8 mouse cellular contexts compared by ENCODE assay signal in genomic region chr5:32458408-32459143, GRCm38 (mm10). TPM values are rescaled to one million over a fixed set of nuclear protein-coding genes. Genes with fewer than 3 reads are reported as not detected.
A peak's percentile ranks its signal among the peaks of the same experiment; 100 is the strongest.
DNase-seq lines count a peak whose midpoint lies in the region; ATAC-seq lines count a peak whose summit lies in the region.

Gene Ppp1cb (plus strand): TSS chr5:32458843.

- ATAC-seq in heart, embryonic 13.5 days (ENCODE audit: extremely low read depth, insufficient number of reproducible peaks, low FRiP score, low TSS enrichment), result peak; percentile 98
- peak; percentile 98 for ATAC-seq in liver, embryonic 12.5 days
- ATAC-seq in stomach, embryonic 15.5 days (ENCODE audit: insufficient read depth, low FRiP score, low read depth), result peak; percentile 99

- DNase-seq in CD4-positive, CD25-positive, alpha-beta regulatory T cell, adult 2 months (ENCODE audit: low read depth, low spot score), result peak; percentile 100
- DNase-seq in fat pad, adult 2 months (ENCODE audit: extremely low read depth, low read depth, low spot score), result peak; percentile 81
- peak; percentile 99 for DNase-seq in kidney, postnatal 10 days
- DNase-seq in natural killer cell, adult 2 months (ENCODE audit: low spot score in 2 of 2), result peak; percentile 96 to 98

- H3K9ac ChIP-seq in heart, embryonic 13.5 days, result peak within 1 kb of the TSS; percentile 100
- peak within 1 kb of the TSS; percentile 99 for H3K9ac ChIP-seq in liver, embryonic 12.5 days
- H3K9ac ChIP-seq in stomach, embryonic 15.5 days, result peak within 1 kb of the TSS; percentile 94

- peaks cover 6% of the 10 kb centered on the region for H3K4me1 ChIP-seq in brown adipose tissue, adult 24 weeks (ENCODE audit: control insufficient read depth, insufficient read depth, insufficient read length, low read length)
- H3K4me1 ChIP-seq in heart, embryonic 13.5 days, result peaks cover 29% of the 10 kb centered on the region
- peaks cover 33% of the 10 kb centered on the region for H3K4me1 ChIP-seq in liver, embryonic 12.5 days
- H3K4me1 ChIP-seq in stomach, embryonic 15.5 days, result 0 out of 2 replicates have a peak, but pooled peaks cover 2% of the 10 kb centered on the region

- H3K9me3 ChIP-seq in heart, embryonic 13.5 days, result no peaks in the 10 kb centered on the region
- no peaks in the 10 kb centered on the region for H3K9me3 ChIP-seq in liver, embryonic 12.5 days (replicated peaks)
- no peaks in the 10 kb centered on the region for H3K9me3 ChIP-seq in stomach, embryonic 15.5 days

- H3K27me3 ChIP-seq in heart, embryonic 13.5 days (replicated peaks), result no peaks in the 10 kb centered on the region
- no peaks in the 10 kb centered on the region; the same call in 1 of the 2 replicates for H3K27me3 ChIP-seq in liver, embryonic 12.5 days (replicated peaks)
- no peaks in the 10 kb centered on the region for H3K27me3 ChIP-seq in stomach, embryonic 15.5 days (replicated peaks)

- peak within 1 kb of the TSS; percentile 95 for H3K27ac ChIP-seq in brown adipose tissue, adult 24 weeks (replicated peaks; ENCODE audit: low read depth, low read length)
- peak within 1 kb of the TSS; percentile 100 for H3K27ac ChIP-seq in heart, embryonic 13.5 days (replicated peaks)
- H3K27ac ChIP-seq in liver, embryonic 12.5 days, result peak within 1 kb of the TSS; percentile 99
- H3K27ac ChIP-seq in stomach, embryonic 15.5 days, result peak within 1 kb of the TSS; percentile 98

- peak within 1 kb of the TSS; percentile 68 for H3K4me2 ChIP-seq in heart, embryonic 13.5 days
- peak within 1 kb of the TSS; percentile 67 for H3K4me2 ChIP-seq in liver, embryonic 12.5 days
- peak within 1 kb of the TSS; percentile 60 for H3K4me2 ChIP-seq in stomach, embryonic 15.5 days

- 1% methylated on average over 29 of the region's 54 CpGs for WGBS in heart, embryonic 13.5 days
- 2% methylated on average over 53 of the region's 54 CpGs for WGBS in liver, embryonic 12.5 days (ENCODE audit: insufficient replicate concordance)
- under 1% methylated on average over 51 of the region's 54 CpGs for WGBS in stomach, embryonic 15.5 days

- H3K36me3 ChIP-seq in heart, embryonic 13.5 days, result no peaks in the 10 kb centered on the region
- H3K36me3 ChIP-seq in liver, embryonic 12.5 days, result no peaks in the 10 kb centered on the region
- H3K36me3 ChIP-seq in stomach, embryonic 15.5 days, result no peaks in the 10 kb centered on the region

- peak within 1 kb of the TSS; percentile 98 for H3K4me3 ChIP-seq in brown adipose tissue, adult 24 weeks (ENCODE audit: insufficient read depth, low read depth, low read length)
- peak within 1 kb of the TSS; percentile 95 for H3K4me3 ChIP-seq in heart, embryonic 13.5 days
- H3K4me3 ChIP-seq in liver, embryonic 12.5 days, result peak within 1 kb of the TSS; percentile 93
- peak within 1 kb of the TSS; percentile 87 for H3K4me3 ChIP-seq in stomach, embryonic 15.5 days (replicated peaks)

RNA-seq across cellular contexts. Expression of gene Ppp1cb, which starts in this region (rescaled TPM):
- polyA plus RNA-seq in brown adipose tissue, adult 24 weeks (2012; ENCODE audit: insufficient read depth, insufficient read length, missing spikeins), result 510 and 585 TPM in 2 replicates
- polyA plus RNA-seq in heart, embryonic 13.5 days (2015; fragmentation: Nextera tagmentation; extraction: Ambion mirVana), result 217 and 231 TPM in 2 replicates
- 124 and 134 TPM in 2 replicates for polyA plus RNA-seq in liver, embryonic 12.5 days (2016; fragmentation: Nextera tagmentation; extraction: Ambion mirVana)
- polyA plus RNA-seq in stomach, embryonic 15.5 days (2015; fragmentation: Nextera tagmentation; extraction: Ambion mirVana), result 234 and 253 TPM in 2 replicates

Comparison
In these comparisons a context has a peak if more than half of its experiments do, and no peak if none do; other contexts are left out.
1. Peak in every context shown above with its lines: DNase-seq, ATAC-seq, H3K4me3 ChIP-seq and H3K27ac ChIP-seq.